In genomic region chr1:165589280-165590048, GRCm38 (mm10) we compare ENCODE assay signal across 9 mouse cellular contexts. TPM values are rescaled to one million over a fixed set of nuclear protein-coding genes. Genes with fewer than 3 reads are reported as not detected.
DNase-seq lines count a peak whose midpoint lies in the region; ATAC-seq and TF ChIP-seq lines count a peak whose summit lies in the region.
"Had no signal": no experiment of that assay in that cellular context is flagged by ENCODE, and none has a peak within 500 bp of the region (broad histone marks: within the 10 kb centered on the region; RNA-seq: fewer than 3 reads in every experiment).

No protein-coding gene starts in this region.

- H3K9ac ChIP-seq in hindbrain, postnatal 0 days (replicated peaks; ENCODE audit: low read length) = no peak overlapping the region
- H3K9ac ChIP-seq in liver, embryonic 16.5 days (ENCODE audit: low read depth, low read length) = no peak overlapping the region

- H3K36me3 ChIP-seq in hindbrain, postnatal 0 days (ENCODE audit: insufficient read depth, low read length) = peaks cover 13% of the 10 kb centered on the region
- no peaks in the 10 kb centered on the region for H3K36me3 ChIP-seq in liver, embryonic 16.5 days (ENCODE audit: control insufficient read depth, insufficient read depth)

- peak; percentile 18 for DNase-seq in testis, postnatal 14 days (ENCODE audit: low spot score)
- no peak for DNase-seq in testis, postnatal 10 days (ENCODE audit: low spot score)
- peak; percentile 34 for DNase-seq in forelimb bud, embryonic 11.5 days (ENCODE audit: low read depth, low spot score)
- peak; percentile 59 for DNase-seq in hindbrain, postnatal 0 days (ENCODE audit: low spot score)
- no peak for DNase-seq in frontal cortex, adult 2 months (ENCODE audit: extremely low spot score in 1 of 2, low spot score in 1 of 2)
- DNase-seq in right cerebral cortex, postnatal 36 days (ENCODE audit: low spot score in 2 of 2) = no peak
- DNase-seq in thymus, postnatal 25 days = no peak

- H3K27ac ChIP-seq in hindbrain, postnatal 0 days = peak overlapping the region; percentile 17
- no peak overlapping the region for H3K27ac ChIP-seq in liver, embryonic 16.5 days (ENCODE audit: low read length)
- H3K27ac ChIP-seq: macrophage had no signal

- no peaks in the 10 kb centered on the region for H3K27me3 ChIP-seq in hindbrain, postnatal 0 days (ENCODE audit: insufficient read depth, low read length)
- H3K27me3 ChIP-seq in liver, embryonic 16.5 days (ENCODE audit: control insufficient read depth, insufficient read depth, low read depth, low read length) = no peaks in the 10 kb centered on the region

- no peaks in the 10 kb centered on the region for H3K9me3 ChIP-seq in hindbrain, postnatal 0 days (ENCODE audit: low read length)
- H3K9me3 ChIP-seq in liver, embryonic 16.5 days (replicated peaks; ENCODE audit: control insufficient read depth, low read length) = no peaks in the 10 kb centered on the region

- peak; percentile 72 for ATAC-seq in hindbrain, postnatal 0 days
- peak; percentile 39; the same call in 1 of the 2 replicates for ATAC-seq in liver, embryonic 16.5 days (ENCODE audit: low read depth)

- no peaks in the 10 kb centered on the region for H3K4me1 ChIP-seq in hindbrain, postnatal 0 days (ENCODE audit: insufficient read depth, low read length)
- H3K4me1 ChIP-seq in liver, embryonic 16.5 days (ENCODE audit: control insufficient read depth, low read depth, low read length) = no peaks in the 10 kb centered on the region; the same call in 1 of the 2 replicates

- H3K4me3 ChIP-seq in hindbrain, postnatal 0 days (ENCODE audit: low read length) = no peak overlapping the region
- no peak overlapping the region for H3K4me3 ChIP-seq in liver, embryonic 16.5 days (ENCODE audit: low read depth, low read length)

- H3K4me2 ChIP-seq in hindbrain, postnatal 0 days (ENCODE audit: low read depth, low read length) = no peak overlapping the region
- no peak overlapping the region for H3K4me2 ChIP-seq in liver, embryonic 16.5 days (ENCODE audit: low read depth, low read length)

- TF ChIP-seq CTCF in hindbrain, postnatal 0 days (IDR thresholded peaks at IDR 0.05; ENCODE audit: low read depth) = no peak

- WGBS in hindbrain, postnatal 0 days = 54% methylated on average over 10 of the region's 10 CpGs
- WGBS in liver, embryonic 16.5 days (ENCODE audit: insufficient replicate concordance) = 40% methylated on average over 10 of the region's 10 CpGs

RNA-seq across cellular contexts. Expression of gene Mpzl1, which starts 44.9 kb away (rescaled TPM):
- 30.2 and 42.8 TPM in 2 replicates for total RNA-seq in hindbrain, postnatal 0 days (2014; rRNA removed)
- 140 and 145 TPM in 2 replicates for polyA plus RNA-seq in hindbrain, postnatal 0 days (2015; fragmentation: Nextera tagmentation; extraction: Ambion mirVana)
- polyA plus RNA-seq in liver, embryonic 16.5 days (2015; fragmentation: Nextera tagmentation; extraction: Ambion mirVana) = 21.9 and 23.9 TPM in 2 replicates
- 41.2 and 41.7 TPM in 2 replicates for polyA plus RNA-seq in frontal cortex, adult 2 months (2012; rRNA removed)

Comparison
In these comparisons a context has a peak if more than half of its experiments do, and no peak if none do; other contexts are left out.
1. DNase-seq: peak in testis, postnatal 14 days (single experiment), forelimb bud, embryonic 11.5 days (single experiment) and hindbrain, postnatal 0 days (single experiment); none in testis, postnatal 10 days (single experiment), frontal cortex, adult 2 months (0 of 2), right cerebral cortex, postnatal 36 days (0 of 2) and thymus, postnatal 25 days (single experiment).